In the genomic region with DNA sequence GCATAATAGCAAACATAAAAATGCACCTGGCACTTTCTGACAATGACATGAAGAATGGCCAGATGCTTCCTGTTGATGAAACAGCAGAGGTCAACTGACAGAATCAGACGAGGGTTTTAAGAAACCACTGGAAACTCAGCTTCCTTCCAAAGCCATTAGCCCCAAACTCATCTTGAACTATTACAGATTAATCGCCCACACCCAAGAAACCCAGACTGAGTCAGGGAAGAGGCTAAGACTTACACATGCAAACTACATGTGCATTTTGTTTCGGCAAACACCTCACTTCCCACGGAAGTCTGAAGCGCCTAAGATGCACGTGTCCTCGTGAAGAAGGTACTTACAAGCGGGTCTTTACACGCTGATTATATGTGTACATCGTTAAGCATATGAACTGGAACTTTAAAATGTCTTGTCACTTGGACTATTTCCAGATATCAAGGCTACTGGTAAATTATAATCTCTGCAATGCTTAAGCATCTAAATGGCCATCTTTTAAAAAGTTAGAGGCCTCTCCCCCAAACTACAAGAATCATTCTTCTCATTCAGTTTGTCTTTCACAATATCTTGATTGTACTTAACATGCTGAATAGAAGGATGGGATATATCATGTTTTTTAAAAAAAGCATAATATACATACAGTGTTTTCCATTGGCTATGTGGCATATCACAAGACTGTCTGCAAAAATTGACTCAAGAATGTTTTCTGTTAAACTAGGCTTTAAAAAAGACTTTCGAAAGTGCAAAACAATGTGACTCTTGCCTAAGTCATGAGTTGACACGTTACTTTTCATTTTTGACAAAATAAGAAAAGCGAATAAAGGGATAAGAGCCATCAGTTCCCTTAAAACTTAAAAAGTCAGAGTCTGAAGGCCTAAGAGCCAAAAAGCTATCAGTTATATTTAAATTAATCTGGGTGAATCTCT, we compare ENCODE assay signal across 8 mouse cellular contexts. TPM values are rescaled to one million over a fixed set of nuclear protein-coding genes. Genes with fewer than 3 reads are reported as not detected.
A peak's percentile ranks its signal among the peaks of the same experiment; 100 is the strongest.
DNase-seq lines count a peak whose midpoint lies in the region; ATAC-seq lines count a peak whose summit lies in the region.

No protein-coding gene starts in this region.

- H3K4me3 ChIP-seq in embryonic facial prominence, embryonic 12.5 days = peak overlapping the region; percentile 90
- H3K4me3 ChIP-seq in limb, embryonic 10.5 days = peak overlapping the region; percentile 95

- H3K4me2 ChIP-seq in embryonic facial prominence, embryonic 12.5 days (replicated peaks) = peak overlapping the region; percentile 61

- H3K36me3 ChIP-seq in embryonic facial prominence, embryonic 12.5 days = 0 out of 2 replicates have a peak, but pooled peaks cover 3% of the 10 kb centered on the region
- H3K36me3 ChIP-seq in limb, embryonic 10.5 days = peaks cover 37% of the 10 kb centered on the region

- DNase-seq in embryo, embryonic 10.5 days (ENCODE audit: low spot score) = peak; percentile 7
- no peak for DNase-seq in embryo, embryonic 9.5 days (ENCODE audit: extremely low spot score)
- DNase-seq in 416B (ENCODE audit: low read depth) = peak; percentile 97
- no peak for DNase-seq in limb, embryonic 10.5 days (ENCODE audit: low spot score)
- DNase-seq in skeletal muscle tissue, adult 2 months (ENCODE audit: low read depth, low spot score) = peak; percentile 7
- DNase-seq in layer of hippocampus, adult 9-11 months = no peak
- no peak for DNase-seq in yolk sac, embryonic 10.5 days (ENCODE audit: low spot score)

- 66% methylated on average over 13 of the region's 13 CpGs for WGBS in embryonic facial prominence, embryonic 12.5 days
- WGBS in limb, embryonic 10.5 days = 77% methylated on average over 13 of the region's 13 CpGs

- no peak for ATAC-seq in embryonic facial prominence, embryonic 12.5 days (ENCODE audit: insufficient number of reproducible peaks, insufficient read depth, low FRiP score, low TSS enrichment)

- peak overlapping the region; percentile 100; the same call in 1 of the 2 replicates for H3K27ac ChIP-seq in embryonic facial prominence, embryonic 12.5 days
- H3K27ac ChIP-seq in limb, embryonic 10.5 days = peak overlapping the region; percentile 100

- no peaks in the 10 kb centered on the region for H3K9me3 ChIP-seq in embryonic facial prominence, embryonic 12.5 days
- no peaks in the 10 kb centered on the region for H3K9me3 ChIP-seq in limb, embryonic 10.5 days (replicated peaks)

- no peaks in the 10 kb centered on the region for H3K27me3 ChIP-seq in embryonic facial prominence, embryonic 12.5 days
- no peaks in the 10 kb centered on the region for H3K27me3 ChIP-seq in limb, embryonic 10.5 days (ENCODE audit: low read depth, poor library complexity, severe bottlenecking)

- H3K9ac ChIP-seq in embryonic facial prominence, embryonic 12.5 days = peak overlapping the region; percentile 99

- peaks cover 21% of the 10 kb centered on the region for H3K4me1 ChIP-seq in embryonic facial prominence, embryonic 12.5 days
- H3K4me1 ChIP-seq in limb, embryonic 10.5 days = peaks cover 20% of the 10 kb centered on the region

RNA-seq across cellular contexts. Expression of gene Gabpb1, which starts 2.6 kb away (rescaled TPM):
- polyA plus RNA-seq in embryonic facial prominence, embryonic 12.5 days (2016; fragmentation: Nextera tagmentation; extraction: Ambion mirVana) = 66.4 and 71.6 TPM in 2 replicates
- polyA plus RNA-seq in limb, embryonic 10.5 days (2016; fragmentation: Nextera tagmentation; extraction: Ambion mirVana) = 92.0 and 103 TPM in 2 replicates

RNA-seq across cellular contexts. Expression of gene Usp8, which starts 33.5 kb away (rescaled TPM):
- 38.7 and 43.7 TPM in 2 replicates for polyA plus RNA-seq in embryonic facial prominence, embryonic 12.5 days (2016; fragmentation: Nextera tagmentation; extraction: Ambion mirVana)
- 40.5 and 43.6 TPM in 2 replicates for polyA plus RNA-seq in limb, embryonic 10.5 days (2016; fragmentation: Nextera tagmentation; extraction: Ambion mirVana)

RNA-seq across cellular contexts. Expression of gene Hdc, which starts 54.5 kb away (rescaled TPM):
- 0.99 and 1.3 TPM in 2 replicates for polyA plus RNA-seq in embryonic facial prominence, embryonic 12.5 days (2016; fragmentation: Nextera tagmentation; extraction: Ambion mirVana)
- 0.18 and 0.31 TPM in 2 replicates for polyA plus RNA-seq in limb, embryonic 10.5 days (2016; fragmentation: Nextera tagmentation; extraction: Ambion mirVana)

Comparison
In these comparisons a context has a peak if more than half of its experiments do, and no peak if none do; other contexts are left out.
1. DNase-seq: peak in embryo, embryonic 10.5 days (single experiment), 416B (single experiment) and skeletal muscle tissue, adult 2 months (single experiment); none in embryo, embryonic 9.5 days (single experiment), limb, embryonic 10.5 days (single experiment), layer of hippocampus, adult 9-11 months (single experiment) and yolk sac, embryonic 10.5 days (single experiment).